Mouse (Mus musculus) ovary, postnatal 36 days (tissue): ENCODE results near the gene Spib.

Source experiments
- DNase-seq: peaks from one replicate; pipeline ENCODE4 v3.0.0; 2022; ENCODE audit warnings: low spot score, mixed read lengths

Spib gene

DNA sequence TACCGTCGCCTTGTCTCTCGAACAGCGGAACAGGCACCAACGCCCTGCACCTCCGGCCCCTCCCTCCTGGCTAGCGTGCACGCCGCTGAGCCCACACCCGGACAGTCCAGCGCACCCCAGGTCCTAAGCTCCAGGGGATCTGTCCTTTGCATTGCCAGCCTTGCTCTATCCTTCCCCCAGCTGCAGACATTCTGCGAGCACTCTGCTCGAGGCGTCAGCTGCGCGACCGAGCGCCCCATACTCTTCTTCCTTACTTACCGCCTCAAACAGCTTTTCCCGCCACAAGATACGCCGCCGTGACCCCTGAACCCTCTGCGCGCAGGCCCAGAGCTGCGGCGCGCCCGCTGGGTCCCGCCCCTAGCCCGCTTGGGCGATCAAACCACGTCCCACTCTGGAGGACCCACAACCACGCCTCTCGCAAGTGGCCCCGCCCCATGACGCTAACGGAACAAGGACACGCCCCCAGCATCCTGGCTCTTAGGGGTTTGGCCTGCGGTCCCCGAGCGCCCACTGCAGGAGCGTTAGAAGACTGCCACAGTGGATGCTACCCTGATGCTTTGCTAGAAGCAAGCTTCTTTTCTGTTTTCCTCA, 16.7 kb upstream of the Spib start, which contains the start of gene Pold1:
TSS of gene Pold1 (minus strand) at position 353 of the 591 bp plus-strand sequence.
- peak; percentile 99 for DNase-seq

DNA sequence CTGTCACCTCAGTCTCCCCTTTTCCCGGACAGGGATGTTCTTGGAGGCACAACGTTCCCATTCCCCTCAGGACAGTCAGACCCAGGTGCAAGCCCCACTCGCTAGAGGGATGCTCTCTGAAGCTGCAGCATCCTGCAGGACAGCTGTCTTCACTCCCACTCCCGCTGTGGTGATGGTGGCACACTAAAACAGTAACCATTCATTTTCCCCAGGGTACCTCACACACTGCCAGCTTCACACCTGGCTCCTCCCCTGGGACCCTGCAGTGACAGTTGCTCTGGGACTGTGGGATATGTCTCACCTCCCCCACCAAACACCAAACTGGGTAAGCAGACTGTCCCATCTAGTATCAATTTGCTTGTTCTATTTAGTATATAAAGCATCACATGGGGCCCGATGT, 15.9 kb upstream of the Spib start:
- no peak for DNase-seq

DNA sequence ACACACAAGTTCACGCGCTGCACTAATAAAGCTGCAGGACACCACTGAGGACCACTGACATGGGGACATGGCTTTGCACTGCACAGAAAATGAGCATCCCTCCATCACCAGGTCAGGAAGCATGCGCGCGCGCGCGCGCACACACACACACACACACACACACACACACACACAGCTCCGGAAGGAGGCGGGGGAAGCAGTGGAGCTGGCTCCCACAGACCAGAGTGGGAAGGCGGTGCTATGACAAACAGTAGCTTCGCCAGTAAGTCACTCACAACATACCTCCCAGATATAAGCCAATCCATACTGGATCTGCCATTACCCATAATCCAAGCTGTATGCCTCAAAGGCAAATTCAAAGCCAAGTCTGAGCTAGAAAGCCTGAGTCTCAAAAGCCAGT, 15.2 kb upstream of the Spib start:
- no peak for DNase-seq

DNA sequence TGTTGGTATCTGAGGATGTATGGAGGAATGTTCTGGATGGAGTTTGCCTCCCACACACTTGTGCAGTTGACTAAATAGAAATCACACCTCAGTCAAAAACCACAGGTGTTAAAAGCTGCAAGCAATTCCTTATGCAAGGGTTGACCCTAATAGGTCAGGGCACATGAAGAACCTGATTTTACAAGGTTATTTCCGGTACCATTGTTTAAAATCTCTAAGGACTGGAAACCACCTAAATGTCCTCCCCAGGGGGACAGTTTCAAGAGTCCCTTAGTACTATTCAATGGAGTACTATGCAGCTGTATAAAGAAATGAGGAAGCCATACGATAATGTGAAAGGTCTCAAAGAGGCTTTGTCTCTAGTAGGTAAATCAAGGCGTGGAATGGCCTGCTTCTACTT, 14.4 kb upstream of the Spib start:
- no peak for DNase-seq

DNA sequence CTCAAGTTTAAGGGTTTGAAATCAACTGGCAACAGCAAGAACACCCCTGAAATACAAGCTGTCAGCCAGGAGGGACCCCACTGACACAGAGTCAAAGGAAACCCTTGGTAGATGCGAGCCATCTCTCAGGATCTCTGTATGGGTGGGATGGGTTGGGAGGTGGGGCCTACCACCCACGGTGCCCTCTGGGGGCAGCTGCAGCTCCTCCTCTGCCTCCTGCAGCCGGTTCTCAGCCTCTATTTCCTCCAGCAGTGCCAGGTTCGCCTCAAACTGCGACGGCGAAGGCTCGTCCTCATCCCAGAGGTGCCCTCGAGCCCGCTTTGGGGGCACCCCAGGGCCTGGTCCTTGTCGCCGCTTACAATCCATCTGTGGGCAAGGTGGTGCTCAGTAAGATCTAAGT, 11.2 kb upstream of the Spib start:
- no peak for DNase-seq

DNA sequence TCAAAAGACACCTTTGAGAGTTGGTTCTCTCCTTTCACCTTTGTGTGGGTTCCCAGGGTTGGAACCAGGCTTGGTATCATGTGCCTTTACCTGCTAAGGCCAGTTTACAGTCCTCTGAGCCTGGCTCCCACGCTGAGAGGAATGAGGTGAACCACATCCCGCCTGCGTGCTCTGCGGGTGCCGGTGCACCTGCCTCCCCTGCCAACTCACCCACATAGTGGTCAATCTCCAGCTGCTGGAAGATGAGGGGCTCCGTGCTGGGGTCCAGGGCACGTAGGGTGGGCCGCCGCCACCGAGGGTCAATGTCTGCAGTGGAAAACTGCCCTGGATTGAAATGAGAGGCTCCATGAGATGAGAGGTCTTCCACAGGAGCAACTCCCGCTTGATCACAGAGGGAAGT, 10.7 kb upstream of the Spib start:
- DNase-seq: no peak

DNA sequence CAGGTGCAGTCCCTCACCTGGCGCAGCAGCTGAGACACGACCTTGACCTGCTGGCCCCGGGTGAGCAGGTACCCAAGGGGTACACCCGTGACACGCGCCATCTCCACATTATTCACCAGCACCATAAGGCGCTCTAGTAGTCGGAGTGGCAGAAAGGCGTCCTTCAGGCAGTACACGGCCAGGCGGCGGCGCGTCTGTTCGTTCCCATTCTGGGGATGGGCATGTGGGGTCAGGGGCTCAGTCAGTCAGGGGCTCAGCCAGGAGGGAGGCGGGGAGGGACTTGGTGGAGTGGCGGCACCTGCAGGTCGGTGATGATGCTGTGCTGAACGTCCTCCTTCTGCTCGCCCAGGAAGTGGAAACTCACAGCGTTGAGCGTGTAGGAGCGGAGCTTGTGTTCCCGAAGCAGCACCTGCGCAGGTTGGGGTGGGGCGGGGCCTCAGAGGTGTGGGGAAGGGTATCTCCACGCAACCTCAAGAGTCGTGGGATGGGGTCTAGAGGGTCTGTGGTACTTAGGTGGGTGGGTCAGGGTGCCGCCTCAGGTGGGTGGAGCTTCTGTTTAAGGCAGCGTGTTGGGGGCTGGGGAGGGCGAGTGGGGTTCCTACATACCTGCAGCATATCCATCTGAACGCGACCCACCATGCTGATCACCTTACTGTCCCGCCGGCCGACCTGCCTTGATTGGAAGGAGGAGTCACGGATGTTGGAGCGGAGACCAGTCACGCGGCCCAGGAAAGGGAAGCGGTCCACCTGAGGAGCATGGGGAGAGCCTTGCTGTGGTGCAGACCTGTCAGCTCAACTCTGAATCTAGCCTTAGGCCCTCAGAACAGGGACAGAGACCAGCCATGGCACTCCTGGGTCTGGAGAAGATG, 7.1 kb upstream of the Spib start:
- no peak for DNase-seq

DNA sequence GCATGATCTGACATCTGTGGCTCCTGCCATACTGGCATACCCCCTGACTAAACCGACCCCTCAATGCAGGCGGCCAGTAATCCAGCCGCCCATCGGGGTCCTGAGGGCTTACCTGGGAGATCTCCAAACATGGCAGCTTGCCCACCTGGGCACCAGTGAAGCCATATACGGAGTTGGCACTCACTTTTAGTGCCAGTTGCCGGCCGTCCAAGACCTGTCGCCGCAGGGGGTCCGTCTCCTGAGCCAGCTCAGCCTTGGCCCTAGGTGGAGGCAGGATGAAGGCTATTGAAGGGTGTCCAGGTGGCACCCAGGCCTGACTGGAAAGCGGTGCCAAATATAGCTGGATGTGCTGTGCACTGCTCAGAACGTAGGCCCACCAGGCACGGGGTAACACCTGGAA, 5.6 kb upstream of the Spib start:
- DNase-seq: peak; percentile 38

DNA sequence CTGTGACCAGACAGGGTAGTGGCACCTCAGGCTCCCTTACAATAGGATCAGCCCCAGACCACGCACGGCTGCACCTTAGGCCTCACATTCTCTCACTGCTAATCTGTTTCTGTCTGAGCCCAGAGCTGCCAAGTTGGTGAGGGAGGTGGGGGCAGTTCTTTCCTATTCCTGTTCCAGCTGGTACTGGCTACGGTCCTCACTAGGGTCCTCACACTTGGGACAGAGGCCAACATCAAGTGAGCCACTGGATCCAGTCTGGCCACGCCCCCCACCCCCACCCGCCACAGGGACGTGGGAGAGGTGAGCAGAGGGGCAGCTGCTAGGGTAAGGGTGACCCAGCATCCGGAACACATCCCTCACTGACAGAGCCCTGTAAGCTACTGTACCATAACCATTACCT, 5.1 kb upstream of the Spib start:
- DNase-seq: no peak

DNA sequence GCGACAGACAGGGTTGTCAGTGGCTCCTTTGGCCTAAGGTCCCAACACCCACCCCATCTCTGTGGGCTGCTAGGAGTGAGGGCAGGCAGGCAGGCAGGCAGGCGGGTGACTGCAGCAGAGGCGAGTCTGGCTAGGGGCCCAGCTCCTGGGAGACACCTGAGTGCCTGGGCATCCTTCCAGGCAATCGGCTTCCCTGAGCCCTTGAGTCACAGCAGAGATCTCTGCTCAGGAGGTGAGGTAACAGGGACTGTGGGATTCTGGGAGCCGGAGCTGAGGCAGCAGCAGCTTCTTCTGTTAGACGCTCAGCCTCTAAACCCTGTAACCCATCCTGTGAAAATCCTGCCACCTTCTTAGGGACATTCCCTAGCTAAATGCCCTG, 4.7 kb upstream of the Spib start:
- DNase-seq: peak; percentile 42

DNA sequence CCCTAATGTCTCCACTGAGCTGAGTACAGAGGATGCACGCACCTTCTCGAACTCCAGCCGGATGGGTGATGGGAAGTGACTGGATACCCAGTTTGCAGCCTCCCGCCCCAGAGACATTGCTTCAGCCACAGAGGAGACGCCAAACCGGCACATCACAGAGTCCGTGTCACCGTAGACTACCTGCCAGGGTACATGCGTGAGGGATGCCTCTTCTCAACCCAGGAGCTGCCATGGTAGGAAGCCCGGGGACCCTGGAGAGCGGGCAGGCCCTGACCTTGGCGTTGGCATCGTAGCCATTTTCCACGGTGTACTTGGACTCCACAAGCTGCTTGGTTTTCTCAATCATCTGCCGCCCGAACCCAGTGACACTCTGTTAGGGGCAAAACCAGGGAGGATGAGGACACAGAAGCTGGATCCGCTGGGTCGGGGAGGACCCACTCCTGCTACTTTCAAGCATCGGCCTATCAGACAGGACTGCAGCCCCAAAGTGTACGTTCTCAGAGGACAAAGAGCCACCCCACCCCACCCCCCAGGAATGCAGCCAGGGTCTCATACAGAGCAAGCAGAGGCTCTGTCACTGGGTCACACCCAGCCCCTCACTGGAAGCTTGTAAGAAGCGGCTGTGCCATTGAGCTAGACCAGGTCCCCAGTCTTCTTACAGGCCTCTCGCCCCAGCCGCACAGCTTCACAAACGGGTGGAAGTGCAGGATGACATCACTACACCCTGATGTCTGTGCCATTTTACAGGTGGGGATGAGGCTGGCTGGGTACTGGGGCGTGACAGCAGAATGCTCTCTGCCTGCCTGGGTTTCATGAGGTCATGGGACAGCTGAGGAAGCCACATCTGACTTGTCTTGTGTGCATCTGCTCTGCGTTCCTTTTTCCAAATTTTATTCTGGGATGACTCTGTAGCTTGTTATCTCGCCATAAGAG, 4.1 kb upstream of the Spib start:
- no peak for DNase-seq

DNA sequence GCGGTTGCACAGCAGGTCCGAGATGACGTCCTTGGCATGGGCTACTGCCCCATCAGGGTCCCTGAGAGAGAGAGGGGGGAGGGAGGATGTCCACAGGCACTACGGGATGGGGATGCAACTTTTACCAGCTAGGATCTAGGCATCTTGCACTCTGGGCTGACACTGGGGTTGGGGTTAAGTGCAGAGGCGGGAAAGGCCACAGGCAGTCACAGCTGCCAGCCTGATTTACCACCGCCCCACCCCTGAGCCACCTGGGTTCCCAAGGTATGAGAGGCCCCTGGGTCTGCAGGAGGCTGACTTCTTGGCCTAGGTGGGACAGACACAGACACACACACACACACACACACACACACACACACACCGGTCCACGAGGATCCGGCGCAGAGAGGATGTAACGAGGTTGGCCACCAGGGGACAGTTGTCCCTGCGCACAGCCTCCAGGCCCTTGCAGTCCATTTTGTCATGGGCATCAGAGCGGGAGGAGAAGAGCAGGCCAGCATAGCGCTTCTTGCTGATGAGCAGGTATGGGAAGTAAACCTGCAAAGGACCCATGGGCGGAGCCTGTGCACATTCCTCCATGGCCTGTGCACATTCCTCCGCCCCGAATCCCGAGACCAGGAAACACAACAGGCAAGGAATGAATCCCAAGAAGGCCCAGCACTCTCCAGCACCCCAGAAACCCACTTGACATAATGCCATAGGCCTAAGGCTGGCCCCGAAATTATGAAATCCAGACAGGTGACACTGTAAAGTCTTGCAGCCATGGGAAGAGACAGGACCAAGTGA, 3.0 kb upstream of the Spib start:
- no peak for DNase-seq

DNA sequence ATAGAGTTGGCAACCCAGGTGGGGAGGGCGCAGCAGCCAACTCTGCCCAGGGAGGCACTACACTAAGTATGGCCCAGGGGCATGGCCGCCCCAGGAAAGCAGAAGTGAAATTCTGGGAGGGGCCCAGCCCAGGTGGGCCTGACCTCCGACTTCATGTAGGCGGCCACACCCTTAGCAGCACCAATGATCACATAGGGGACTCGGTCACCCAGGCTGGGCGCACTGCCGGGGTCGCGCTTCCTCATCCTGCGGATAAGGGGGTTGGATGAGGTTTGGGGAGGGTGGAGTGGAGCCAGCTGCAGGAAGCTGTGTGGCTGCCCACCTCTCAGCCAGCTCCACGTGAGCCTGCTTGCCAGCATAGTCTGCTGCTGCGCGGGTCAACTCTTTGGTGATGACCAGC, 2.4 kb upstream of the Spib start:
- no peak for DNase-seq

DNA sequence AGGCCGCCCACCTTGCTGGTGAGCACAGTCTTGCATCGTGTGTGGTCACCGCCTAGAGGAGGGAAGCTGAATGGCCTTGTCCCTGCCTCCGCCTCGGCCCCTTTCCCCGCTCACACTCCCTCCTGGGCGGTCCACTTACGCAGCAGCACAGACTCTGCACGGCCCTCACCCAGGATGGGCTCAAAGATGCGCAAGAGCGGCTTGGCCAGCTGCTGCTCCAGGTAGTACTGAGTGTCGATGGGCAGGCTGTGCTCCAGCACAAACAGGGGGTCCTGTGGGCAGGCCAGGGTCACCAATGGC, 1.8 kb upstream of the Spib start:
- no peak for DNase-seq

DNA sequence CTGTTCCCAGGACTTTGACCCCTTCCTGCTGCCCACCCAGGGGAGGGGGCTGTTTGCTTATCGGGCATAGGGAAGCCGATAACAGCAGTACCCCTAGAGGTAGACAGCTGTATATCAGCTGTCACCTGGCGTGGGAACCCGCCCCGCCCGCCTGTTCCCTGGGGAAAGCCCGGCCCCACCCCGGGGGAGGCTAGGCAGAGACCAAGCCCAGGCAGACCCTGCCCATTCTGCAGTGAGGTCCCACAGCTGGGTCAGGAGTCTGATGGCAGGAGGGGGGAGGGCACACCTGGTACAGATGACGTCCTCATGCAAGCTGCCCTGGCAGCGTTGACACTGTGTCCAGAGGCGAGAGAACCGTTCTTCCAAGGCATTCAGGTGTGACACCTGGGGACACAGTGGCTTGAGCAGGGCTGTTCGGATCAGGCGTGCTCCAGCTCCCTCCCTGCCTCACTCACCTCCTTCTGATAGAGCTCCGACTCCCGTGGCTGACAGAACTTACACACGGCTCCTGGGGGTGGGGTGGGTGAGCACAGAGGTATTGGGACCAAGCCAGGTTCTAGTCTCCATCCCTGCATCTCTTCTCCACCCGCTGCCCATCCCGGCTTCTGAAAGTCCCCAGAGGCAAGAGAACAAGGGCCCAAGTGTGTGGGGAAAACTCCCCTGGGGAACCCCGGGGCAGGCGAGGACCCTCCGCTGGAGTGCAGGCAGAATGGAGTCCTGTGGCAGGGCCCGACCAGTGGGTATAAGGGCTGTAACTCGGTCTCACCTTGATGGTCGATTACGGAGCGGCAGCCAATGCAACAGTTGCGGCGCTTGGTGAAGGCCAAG, 1.3 kb upstream of the Spib start:
- no peak for DNase-seq

DNA sequence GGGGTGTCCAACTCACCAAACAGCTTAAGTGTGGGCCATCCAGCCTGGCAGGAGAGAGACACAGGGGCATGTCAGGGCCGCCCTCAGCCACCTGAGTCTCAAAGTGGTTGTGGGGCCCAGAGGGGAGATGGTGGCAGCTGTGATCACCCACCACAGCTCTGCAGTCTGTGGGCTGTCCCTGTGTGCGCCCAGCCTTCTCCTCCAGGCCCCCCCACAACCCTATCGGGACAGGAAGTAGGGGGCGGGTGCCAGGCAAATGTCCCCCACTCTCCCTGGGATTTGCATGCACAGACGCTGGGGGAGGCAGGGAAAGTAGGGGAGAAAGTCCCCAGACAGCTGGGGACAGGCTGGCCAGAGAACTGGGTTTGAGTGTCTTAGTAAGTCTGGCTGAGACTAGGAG, 664 bp downstream of the Spib start:
- no peak for DNase-seq

DNA sequence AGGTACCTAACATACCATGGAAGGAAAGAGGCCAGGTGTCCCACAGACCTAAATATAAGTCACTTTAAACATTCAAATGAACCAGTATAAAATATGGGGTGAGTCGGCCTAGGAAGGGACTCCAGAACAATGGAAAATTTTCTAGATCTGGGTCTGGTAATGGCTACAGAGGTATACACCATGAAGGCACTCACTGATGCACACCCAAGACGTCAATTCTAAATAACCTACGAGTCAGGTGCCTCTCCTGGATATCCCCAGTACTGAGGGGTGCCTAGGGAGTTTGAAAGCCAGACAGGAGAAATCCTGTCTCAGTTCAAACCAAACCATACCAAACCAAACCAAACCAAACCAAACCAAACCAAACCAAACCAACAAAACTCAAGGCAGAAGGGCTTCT, 1.4 kb downstream of the Spib start:
- no peak for DNase-seq

DNA sequence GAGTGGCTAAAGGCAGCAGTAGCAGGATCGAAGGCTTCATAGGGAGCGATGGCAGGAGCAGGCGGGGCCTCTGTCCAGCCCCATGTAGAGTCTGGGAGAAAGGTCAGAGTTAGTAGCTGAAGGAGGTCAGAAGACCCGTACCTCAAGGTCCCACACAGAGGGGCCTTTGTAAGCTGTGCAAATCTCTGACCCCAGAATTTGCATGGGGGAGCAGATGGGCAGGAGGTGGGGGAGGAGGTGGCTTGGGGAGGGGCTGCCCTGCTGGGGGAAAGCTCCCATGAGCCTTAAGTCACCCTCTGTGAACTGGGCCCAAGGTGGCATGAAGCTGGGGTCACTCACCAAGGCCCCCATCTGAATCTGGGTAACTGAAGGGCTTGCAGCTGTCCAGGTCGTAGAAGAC, 2.4 kb downstream of the Spib start:
- DNase-seq: no peak

DNA sequence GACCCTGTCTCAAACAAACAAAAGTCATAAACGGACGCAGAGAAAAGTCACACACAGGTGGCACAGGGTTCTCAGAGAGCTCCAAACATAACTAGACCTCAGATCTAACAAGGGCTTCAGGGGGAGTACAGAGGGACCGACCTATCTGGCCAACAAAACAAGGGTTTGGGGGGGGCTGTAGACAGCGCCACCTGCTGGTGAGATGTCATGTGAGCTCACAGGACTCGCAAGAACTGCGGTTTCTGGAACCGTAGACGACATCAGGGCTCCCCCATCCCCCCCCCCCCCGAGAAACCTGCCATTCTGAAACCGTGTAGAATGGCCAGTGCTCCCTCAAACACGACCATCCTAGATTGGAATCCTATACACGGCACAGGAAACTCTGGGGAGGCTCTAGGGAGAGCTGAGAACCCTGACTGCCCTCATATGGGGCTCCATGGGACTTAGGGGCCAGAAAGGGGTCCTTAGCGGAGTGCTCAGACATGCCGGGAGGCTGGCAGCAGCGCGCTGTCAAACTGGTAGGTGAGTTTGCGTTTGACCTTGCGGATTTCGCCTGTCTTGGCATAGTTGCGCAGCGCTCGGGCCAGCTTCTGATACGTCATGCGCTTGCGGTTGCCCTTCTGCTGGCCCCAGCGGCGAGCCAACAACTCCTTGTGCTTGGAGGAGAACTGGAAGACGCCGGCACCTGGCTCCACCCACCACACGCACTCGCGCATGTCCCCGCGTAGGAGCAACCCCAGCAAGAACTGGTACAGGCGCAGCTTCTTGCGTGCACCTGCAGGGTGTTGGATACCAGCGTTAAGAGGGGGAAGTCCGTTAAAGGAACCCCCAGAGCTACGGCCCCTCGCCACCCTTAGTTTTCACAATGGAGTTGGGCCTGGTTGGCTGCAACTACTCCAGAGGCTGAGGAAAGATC, 4.1 kb downstream of the Spib start:
- DNase-seq: peak; percentile 75
